10 mouse cellular contexts compared by ENCODE assay signal in the genomic region with DNA sequence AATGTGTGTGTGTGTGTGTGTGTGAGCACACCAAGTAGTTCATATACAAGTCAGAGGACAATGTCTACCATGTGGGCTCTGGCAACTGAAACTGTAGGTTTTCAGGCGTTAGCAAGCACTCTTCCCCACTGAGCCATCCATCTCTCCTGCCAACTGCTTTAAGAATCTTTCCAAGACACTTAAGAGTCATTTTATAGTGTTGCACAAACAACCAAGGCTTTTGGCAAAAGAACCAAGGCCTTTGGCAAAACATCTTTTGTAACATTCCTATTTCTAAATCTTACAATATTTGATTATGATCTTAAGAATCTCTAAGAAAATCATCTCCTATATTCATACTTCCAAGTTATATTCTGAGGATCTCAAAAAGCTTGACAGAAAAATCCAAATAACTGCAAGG. TPM values are rescaled to one million over a fixed set of nuclear protein-coding genes. Genes with fewer than 3 reads are reported as not detected.
A peak's percentile ranks its signal among the peaks of the same experiment; 100 is the strongest.
DNase-seq lines count a peak whose midpoint lies in the region; ATAC-seq and TF ChIP-seq lines count a peak whose summit lies in the region.
"Had no signal": no experiment of that assay in that cellular context is flagged by ENCODE, and none has a peak within 500 bp of the region (broad histone marks: within the 10 kb centered on the region; RNA-seq: fewer than 3 reads in every experiment).

No protein-coding gene starts in this region.

- no peaks in the 10 kb centered on the region for H3K36me3 ChIP-seq in kidney, adult 2 months (ENCODE audit: control insufficient read depth, insufficient read depth, low read length)
- peaks cover 6% of the 10 kb centered on the region; the same call in 1 of the 2 replicates for H3K36me3 ChIP-seq in embryonic facial prominence, embryonic 13.5 days
- no peaks in the 10 kb centered on the region for H3K36me3 ChIP-seq in hindbrain, postnatal 0 days (ENCODE audit: insufficient read depth, low read length)
- H3K36me3 ChIP-seq in midbrain, embryonic 14.5 days (ENCODE audit: control insufficient read depth, insufficient read depth, low read length) = no peaks in the 10 kb centered on the region

- H3K9ac ChIP-seq in embryonic facial prominence, embryonic 13.5 days = peak overlapping the region; percentile 99
- H3K9ac ChIP-seq in hindbrain, postnatal 0 days (replicated peaks; ENCODE audit: low read length) = 0 out of 2 replicates have a peak overlapping the region, but pooled peaks have one; percentile 98
- peak overlapping the region; percentile 28; the same call in 1 of the 2 replicates for H3K9ac ChIP-seq in midbrain, embryonic 14.5 days (replicated peaks; ENCODE audit: low read length)

- no peak overlapping the region for H3K4me3 ChIP-seq in kidney, adult 2 months (ENCODE audit: insufficient read depth, low read depth, low read length)
- peak overlapping the region; percentile 97 for H3K4me3 ChIP-seq in embryonic facial prominence, embryonic 13.5 days
- peak overlapping the region; percentile 98 for H3K4me3 ChIP-seq in hindbrain, postnatal 0 days (ENCODE audit: low read length)
- peak overlapping the region; percentile 96 for H3K4me3 ChIP-seq in midbrain, embryonic 14.5 days (replicated peaks; ENCODE audit: low read depth, low read length)

- no peaks in the 10 kb centered on the region for H3K9me3 ChIP-seq in embryonic facial prominence, embryonic 13.5 days
- H3K9me3 ChIP-seq in hindbrain, postnatal 0 days (ENCODE audit: low read length) = no peaks in the 10 kb centered on the region
- H3K9me3 ChIP-seq in midbrain, embryonic 14.5 days (ENCODE audit: control insufficient read depth, low read length) = no peaks in the 10 kb centered on the region

- TF ChIP-seq CTCF in kidney, adult 2 months (conservative IDR thresholded peaks at IDR 0.05; ENCODE audit: insufficient read depth, insufficient read length, low read depth, low read length) = no peak
- no peak for TF ChIP-seq CTCF in hindbrain, postnatal 0 days (IDR thresholded peaks at IDR 0.05; ENCODE audit: low read depth)

- H3K4me1 ChIP-seq in kidney, adult 2 months (ENCODE audit: control insufficient read depth, insufficient read depth, low read length) = peaks cover 11% of the 10 kb centered on the region
- peaks cover 28% of the 10 kb centered on the region for H3K4me1 ChIP-seq in embryonic facial prominence, embryonic 13.5 days
- peaks cover 9% of the 10 kb centered on the region for H3K4me1 ChIP-seq in hindbrain, postnatal 0 days (ENCODE audit: insufficient read depth, low read length)
- H3K4me1 ChIP-seq in midbrain, embryonic 14.5 days (ENCODE audit: control insufficient read depth, insufficient read depth, low read length) = peaks cover 37% of the 10 kb centered on the region

- H3K4me2 ChIP-seq in embryonic facial prominence, embryonic 13.5 days = peak overlapping the region; percentile 85
- peak overlapping the region; percentile 87 for H3K4me2 ChIP-seq in hindbrain, postnatal 0 days (ENCODE audit: low read depth, low read length)
- peak overlapping the region; percentile 76 for H3K4me2 ChIP-seq in midbrain, embryonic 14.5 days (ENCODE audit: low read length)

- H3K27ac ChIP-seq in kidney, adult 2 months (ENCODE audit: insufficient read depth, low read depth, low read length) = no peak overlapping the region
- no peak overlapping the region for H3K27ac ChIP-seq in embryonic facial prominence, embryonic 13.5 days
- H3K27ac ChIP-seq in hindbrain, postnatal 0 days = no peak overlapping the region
- H3K27ac ChIP-seq in midbrain, embryonic 14.5 days (replicated peaks; ENCODE audit: low read depth, low read length) = no peak overlapping the region

- 6% methylated on average over 1 of the region's 1 CpGs for WGBS in kidney, adult 2 months
- 16% methylated on average over 1 of the region's 1 CpGs for WGBS in embryonic facial prominence, embryonic 13.5 days
- WGBS in hindbrain, postnatal 0 days = 4% methylated on average over 1 of the region's 1 CpGs
- 7% methylated on average over 1 of the region's 1 CpGs for WGBS in midbrain, embryonic 14.5 days

- DNase-seq in kidney, adult 2 months = peak; percentile 13
- no peak for DNase-seq in kidney, postnatal 36 days
- peak; percentile 9 for DNase-seq in hindbrain, postnatal 0 days (ENCODE audit: low spot score)
- no peak for DNase-seq in midbrain, embryonic 14.5 days
- no peak for DNase-seq in spleen, postnatal 4 days (ENCODE audit: low spot score in 2 of 2)
- DNase-seq in urinary bladder, postnatal 14 days (ENCODE audit: low spot score) = no peak
- no peak for DNase-seq in thymus, postnatal 10 days (ENCODE audit: low spot score in 2 of 2)
- DNase-seq: gastrocnemius, postnatal 25 days had no signal

- no peak for TF ChIP-seq POLR2A in kidney, adult 2 months (IDR thresholded peaks at IDR 0.05; ENCODE audit: low read depth, low read length)

- ATAC-seq in embryonic facial prominence, embryonic 13.5 days (ENCODE audit: insufficient number of reproducible peaks, insufficient read depth, low FRiP score, low TSS enrichment, low read depth) = no peak
- ATAC-seq in hindbrain, postnatal 0 days = no peak
- ATAC-seq in midbrain, embryonic 14.5 days (ENCODE audit: low FRiP score, low TSS enrichment) = no peak
- ATAC-seq: Patski had no signal

- H3K27me3 ChIP-seq in kidney, adult 2 months (replicated peaks; ENCODE audit: control insufficient read depth, insufficient read depth, low read length) = no peaks in the 10 kb centered on the region
- no peaks in the 10 kb centered on the region for H3K27me3 ChIP-seq in embryonic facial prominence, embryonic 13.5 days
- no peaks in the 10 kb centered on the region for H3K27me3 ChIP-seq in hindbrain, postnatal 0 days (ENCODE audit: insufficient read depth, low read length)
- no peaks in the 10 kb centered on the region for H3K27me3 ChIP-seq in midbrain, embryonic 14.5 days (ENCODE audit: control insufficient read depth, insufficient read depth, low read length)
- H3K27me3 ChIP-seq: Patski had no signal

RNA-seq across cellular contexts. Expression of a gene that starts 2.4 kb away (rescaled TPM):
- polyA plus RNA-seq in kidney, adult 2 months (2012; rRNA removed) = 11.7 and 13.1 TPM in 2 replicates
- 70.0 and 71.3 TPM in 2 replicates for polyA plus RNA-seq in embryonic facial prominence, embryonic 13.5 days (2015; fragmentation: Nextera tagmentation; extraction: Ambion mirVana)
- 41.8 and 52.7 TPM in 2 replicates for total RNA-seq in hindbrain, postnatal 0 days (2014; rRNA removed)
- polyA plus RNA-seq in hindbrain, postnatal 0 days (2015; fragmentation: Nextera tagmentation; extraction: Ambion mirVana) = 40.0 and 40.2 TPM in 2 replicates
- polyA plus RNA-seq in midbrain, embryonic 14.5 days (2014; fragmentation: Nextera tagmentation; extraction: Ambion mirVana) = 68.2 and 76.7 TPM in 2 replicates

Comparison
In these comparisons a context has a peak if more than half of its experiments do, and no peak if none do; other contexts are left out.
1. DNase-seq: peak in kidney, adult 2 months (single experiment) and hindbrain, postnatal 0 days (single experiment); none in kidney, postnatal 36 days (0 of 2), midbrain, embryonic 14.5 days (single experiment), spleen, postnatal 4 days (0 of 2), urinary bladder, postnatal 14 days (single experiment) and thymus, postnatal 10 days (0 of 2).
2. H3K9ac ChIP-seq: peak in every context shown above with its lines; median percentile 99 in embryonic facial prominence, embryonic 13.5 days; 98 in hindbrain, postnatal 0 days; 28 in midbrain, embryonic 14.5 days.
3. Peak in every context shown above with its lines, with median percentiles within 50 percentile points of each other: H3K4me2 ChIP-seq.